Mouse (Mus musculus): Measurements from ENCODE around the gene Hexdc.
A peak's percentile ranks its signal among the peaks of the same experiment; 100 is the strongest.

Hexdc gene

DNA sequence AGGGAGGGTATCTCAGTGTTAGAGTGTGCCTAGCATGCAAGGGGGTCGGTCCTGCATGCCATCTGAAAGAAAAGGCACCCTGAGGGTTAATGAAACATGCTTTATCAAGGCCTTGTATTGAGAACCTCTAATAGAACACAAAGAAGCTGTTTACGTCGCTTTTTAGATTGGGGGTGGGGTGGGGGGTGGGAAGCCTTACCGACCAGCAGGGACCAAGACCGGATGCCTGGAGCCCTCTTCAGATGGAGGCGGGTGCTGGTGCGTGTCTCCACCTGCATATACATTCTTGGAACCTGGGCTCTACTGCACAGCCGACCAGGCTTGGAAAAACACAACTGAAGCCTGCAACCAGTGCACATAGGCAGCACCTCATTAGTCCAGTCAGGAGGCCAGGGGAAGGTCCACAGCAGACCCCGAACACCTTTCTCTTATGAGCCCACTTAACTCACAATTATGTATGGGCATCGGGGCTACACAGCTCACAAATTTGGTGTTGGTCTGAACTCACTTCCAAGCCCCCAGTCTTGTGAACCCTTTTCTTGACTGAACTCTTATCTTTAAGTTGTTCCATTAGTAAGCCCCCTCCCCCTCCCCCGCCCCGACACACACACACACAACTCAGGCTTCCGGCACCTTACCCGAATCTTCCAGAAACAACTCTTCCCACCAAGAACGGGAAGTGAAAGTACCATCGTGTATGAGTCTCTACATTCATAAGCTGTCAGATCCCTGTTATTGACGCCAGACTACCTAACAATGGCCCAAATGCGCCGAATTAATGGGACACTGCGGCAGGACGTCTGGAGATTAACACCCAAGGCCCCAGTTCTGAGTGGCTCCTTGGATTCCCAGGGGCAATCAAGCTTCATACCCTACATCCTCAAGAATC, 24.1 kb downstream of the Hexdc start:
- no peak for DNase-seq (ENCODE audit: low spot score in 2 of 2)

DNA sequence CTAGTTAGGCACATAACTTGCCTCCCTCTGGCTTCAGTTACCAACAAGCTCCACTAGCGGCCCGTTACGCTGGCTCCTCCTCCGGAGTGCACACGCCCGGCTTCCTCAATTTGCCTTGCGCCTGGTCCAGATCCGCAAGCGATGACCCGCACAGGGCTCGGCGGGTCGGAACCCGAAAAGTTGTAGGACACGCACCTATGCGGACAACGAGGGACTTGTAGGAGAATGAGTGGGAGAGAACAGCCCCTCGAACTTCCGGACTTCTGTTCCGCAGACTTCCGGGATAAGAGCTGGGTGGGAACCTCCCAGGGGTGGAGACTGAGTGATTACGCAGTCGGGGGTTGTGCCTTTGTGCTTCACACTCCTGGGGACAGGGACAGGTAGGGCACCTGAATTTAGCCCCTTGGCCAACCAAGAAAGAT, 24.8 kb downstream of the Hexdc start, which contains the start of gene Cybc1:
TSS of gene Cybc1 (minus strand) at position 305 of the 422 bp plus-strand sequence.
- peak in 1 of 2 experiments; percentile 71 for DNase-seq (ENCODE audit: low spot score in 2 of 2)

DNA sequence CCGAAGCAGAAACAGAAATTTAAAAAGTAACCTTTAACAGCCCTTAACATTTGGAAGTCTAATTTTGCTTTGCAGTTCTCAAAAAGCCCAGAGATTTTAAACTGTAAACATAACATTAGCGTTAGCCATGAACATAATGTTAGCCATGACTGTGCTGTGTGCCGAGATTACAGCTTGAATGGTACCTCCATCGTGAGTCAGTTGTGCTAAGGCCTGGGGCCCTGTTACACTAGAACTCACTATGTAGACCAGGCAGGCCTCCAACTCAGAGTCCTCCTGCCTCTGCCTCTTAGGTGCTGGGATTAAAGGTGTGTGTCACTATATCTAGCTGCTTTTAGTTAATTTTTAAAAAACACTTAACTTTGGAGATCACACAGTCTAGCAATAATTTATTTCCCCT, 27.0 kb downstream of the Hexdc start:
- DNase-seq (ENCODE audit: low spot score in 2 of 2), result no peak

DNA sequence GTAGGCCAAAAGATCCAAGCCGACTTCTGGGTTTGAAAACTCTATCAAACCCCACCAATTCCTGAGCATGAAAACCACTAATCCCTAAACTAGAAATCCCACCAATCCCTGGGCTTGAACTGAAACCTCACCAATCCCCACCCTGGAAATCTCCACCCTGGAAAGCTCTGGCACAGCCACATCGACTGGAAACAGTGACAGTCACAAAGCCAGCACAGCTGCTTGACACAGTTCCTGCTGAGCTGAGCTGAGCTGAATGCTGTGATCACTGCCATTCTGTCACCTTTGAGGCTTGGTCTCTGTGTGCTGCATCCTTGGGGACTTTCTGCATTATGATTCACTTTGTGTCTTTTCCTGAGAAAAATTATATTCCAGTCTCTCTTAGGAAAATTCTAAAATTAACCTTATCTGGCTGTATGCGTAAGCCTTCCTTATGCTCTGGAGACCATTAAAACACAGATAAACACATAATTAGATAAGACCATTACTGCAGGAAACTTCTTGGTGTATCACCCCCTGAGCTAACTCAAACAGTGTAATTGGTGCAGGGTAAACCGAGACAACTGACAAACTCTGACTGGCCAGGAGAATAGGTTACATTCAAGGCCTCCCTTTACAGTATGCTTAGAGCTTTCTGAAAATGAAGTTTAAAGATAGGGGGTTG, 27.5 kb downstream of the Hexdc start:
- no peak for DNase-seq (ENCODE audit: low spot score in 2 of 2)

DNA sequence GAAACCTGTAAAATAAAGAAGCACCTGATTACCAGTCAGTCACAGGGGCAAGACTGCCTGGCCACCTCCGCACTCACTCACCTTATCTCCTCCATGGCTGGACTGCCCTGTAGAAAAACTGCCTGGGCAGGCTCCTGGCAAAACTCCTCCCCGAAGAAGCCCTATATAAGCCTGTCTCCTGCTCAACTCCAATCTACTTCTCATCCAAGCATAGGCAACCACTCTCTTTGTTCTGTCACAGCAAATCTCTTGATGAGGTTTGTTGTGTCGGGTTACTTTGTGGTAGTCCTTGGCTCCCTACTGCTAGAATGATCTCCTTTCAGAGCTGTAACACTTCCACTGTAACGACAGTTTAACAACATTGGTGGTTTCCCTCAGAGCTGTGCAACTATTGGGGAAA, 28.5 kb downstream of the Hexdc start:
- DNase-seq (ENCODE audit: low spot score in 2 of 2), result no peak

DNA sequence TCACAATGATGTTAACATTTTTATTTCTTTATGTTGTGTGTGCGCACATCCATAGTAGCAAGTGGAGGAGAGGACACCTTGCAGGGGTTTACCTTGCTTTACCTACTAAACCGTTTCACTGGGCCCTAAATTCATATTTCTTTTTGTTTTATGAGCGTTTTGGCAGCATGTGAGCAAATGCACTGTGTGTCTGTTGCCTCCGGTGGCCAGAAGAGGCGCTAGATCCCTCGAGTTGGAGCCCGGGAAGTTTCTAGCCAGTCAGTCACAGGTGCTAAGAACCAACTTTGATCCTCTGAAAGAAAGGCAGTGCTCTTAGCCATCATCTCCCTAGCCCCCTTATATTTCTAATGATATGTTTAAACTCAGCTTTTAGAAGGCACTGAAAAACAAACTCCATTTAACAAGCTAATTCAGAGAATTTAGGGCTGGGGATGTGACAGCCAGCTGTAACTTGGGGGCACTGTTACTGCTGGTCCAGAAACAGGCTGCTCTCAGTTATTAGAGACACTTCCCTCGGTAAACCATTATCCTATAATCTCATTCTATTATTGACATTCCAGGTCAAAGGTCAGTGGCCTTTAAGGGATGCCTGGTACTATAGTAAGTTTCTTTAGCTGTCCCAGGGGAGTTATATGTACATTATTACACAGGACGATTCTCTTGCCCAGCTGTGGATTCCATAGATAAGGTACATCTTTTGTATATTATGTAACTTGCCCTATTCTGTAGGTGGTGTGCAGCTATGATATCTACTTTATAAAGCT, 31.4 kb downstream of the Hexdc start:
- DNase-seq (ENCODE audit: low spot score in 2 of 2), result no peak

DNA sequence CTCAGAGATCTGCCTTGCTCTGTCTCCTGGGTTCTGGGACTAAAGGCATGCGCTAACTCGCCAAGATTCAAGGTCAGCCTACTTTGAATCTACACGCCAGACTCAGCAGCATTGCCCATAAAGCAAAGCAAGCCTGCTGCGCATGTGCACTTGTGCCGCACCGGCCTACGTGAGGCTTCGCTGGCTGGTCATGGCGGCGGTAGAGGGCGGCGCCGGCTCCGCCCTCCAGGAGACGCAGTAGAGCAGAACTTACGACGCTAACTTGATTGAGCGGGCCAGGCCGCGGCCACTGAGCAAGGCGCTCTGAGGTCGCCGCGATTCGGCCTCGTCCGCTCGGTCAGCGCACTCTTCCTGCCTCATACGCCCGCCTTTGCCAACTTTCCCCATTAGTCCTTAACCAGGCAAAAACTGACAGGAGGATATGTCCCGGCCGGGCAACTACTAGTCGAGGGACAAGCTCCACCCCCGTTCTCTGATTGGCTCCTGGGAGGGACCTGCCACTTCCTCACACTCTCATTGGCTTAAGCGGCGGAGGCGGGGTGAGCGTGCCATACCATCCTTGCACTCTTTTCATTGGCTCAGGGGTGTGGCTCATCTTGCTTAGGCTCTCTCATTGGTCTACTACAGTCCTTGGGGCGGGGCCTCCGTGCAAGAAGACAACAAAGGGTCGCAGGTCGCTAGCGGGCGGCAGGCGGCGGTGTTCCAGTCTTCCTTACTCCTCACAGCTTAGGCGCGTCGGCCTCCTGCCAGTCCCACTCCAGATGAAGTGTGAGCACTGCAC, 32.5 kb downstream of the Hexdc start, which contains the start of gene Narf:
TSS of gene Narf (plus strand) at position 690 of the 781 bp plus-strand sequence.
- DNase-seq (ENCODE audit: low spot score in 2 of 2), result peak; percentile 100

DNA sequence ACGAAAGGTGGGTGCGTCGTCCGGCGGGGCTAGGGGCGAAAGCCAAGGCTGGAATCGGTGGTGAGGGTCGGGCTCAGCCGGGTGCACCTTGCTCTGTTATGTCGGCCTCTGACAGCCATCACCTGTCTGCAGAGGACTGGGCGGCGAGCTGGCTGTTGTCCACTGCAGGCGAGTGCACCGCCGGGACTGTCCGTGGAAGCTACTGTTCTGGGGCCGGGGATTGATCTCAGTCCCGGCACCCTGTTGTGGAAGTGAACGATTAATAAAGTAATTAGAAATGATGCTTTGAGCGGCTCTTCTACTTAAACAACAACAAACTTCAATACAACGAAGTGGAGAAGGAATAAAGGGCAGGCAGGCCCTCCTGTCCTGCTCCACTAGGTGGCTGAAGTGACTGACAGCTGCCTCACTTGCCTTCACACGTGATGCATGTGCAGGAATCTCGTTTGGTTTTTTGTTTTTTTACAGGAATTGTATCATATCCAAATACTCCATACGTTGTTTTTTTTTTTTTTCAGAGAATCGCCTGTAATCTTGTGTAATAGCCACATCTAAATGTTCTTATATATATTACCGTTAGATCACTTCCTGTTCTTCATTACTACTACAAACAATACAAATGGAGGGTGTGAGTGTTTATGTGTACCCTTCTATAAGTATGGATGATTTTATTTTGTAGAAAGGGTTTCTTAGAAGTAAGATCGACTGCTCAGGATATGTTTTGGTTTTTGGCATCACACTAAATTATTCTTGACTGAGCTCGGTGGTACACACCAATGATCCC, 33.3 kb downstream of the Hexdc start:
- DNase-seq (ENCODE audit: low spot score in 2 of 2), result no peak

DNA sequence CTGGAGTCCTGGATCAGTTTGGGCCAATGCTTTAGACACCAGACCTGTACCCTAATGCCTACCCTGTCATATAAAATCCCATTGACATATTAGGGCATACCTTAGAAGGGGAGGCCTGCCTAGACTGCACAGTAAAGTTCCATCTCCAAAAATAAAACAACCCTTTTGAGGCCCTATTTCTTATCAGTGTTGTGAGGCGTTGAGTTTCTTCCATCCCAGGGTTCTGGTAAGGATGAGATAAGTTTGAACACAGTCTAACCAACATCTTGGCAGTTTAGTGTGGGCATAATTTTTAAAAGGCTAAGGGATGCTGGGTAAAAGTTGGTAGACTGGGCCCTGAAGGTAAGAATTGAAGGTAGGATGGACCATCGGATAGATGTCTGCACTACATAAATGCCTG, 35.4 kb downstream of the Hexdc start:
- DNase-seq (ENCODE audit: low spot score in 2 of 2), result no peak

DNA sequence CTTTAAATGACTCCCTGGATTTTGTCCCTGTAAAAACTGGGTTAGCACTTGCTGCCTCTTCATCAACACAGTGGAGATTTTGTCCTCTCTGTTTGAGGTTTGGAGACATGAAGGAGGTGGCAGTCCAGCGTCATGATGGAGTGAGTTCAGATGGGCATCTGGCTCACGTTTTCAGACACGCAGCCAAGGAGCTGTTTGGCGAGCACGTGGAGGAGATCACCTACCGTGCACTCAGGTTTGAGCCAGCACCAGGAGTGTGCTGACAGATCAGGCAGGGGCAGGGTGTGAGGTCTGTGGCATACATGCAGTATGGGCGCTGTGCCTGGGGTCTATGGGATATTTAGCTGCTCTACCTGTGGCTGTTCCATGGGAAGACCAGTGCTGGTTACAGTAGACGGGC, 46.0 kb downstream of the Hexdc start:
- DNase-seq (ENCODE audit: low spot score in 2 of 2), result no peak

DNA sequence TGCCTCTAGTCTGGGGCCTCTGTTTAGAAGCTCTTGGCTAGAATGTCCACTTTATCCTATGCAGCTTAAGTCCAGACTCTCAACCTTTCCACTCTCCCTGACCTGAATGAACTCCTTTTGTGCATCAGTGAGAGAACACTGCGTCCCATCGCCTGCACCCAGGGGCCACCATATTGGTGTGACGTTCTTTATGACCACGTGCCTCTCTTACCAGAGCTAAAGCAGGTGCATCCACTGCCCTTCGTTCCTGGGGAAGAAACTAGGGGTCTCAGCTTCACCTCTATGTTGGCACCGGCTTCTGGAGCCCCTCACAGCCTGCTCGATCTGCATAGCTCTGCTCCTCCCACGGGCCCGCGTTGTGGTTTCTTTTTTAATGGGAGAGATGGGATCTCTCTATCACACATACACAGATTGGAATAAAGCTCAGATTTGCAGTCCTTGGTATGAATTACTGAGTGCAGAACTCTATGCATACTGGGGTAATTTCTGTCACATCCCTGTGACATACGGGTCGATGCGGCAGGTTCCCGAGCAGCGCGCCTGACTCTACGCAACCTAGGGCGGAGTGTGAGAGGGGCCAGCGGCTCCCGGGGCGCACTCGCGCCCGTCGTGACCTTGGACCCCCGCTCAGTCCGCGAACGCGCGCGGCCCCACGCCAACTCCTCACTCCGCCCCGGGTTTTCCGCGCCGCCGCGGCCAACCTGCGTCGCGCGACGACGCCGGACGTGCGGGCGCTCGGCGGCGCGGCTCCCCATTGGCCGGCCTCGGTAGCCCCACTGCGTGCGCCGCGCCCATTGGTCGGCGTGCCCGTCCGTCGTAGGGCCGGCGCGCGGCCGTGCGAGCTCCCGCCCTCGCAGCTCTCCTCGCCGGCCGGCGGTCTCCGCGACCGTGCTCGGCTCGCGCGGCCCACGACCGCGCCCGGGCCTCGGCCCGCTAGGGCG, 55.2 kb downstream of the Hexdc start, which contains the start of gene Foxk2:
TSS of gene Foxk2 (plus strand) at position 831 of the 941 bp plus-strand sequence.
- peak; percentile 61 to 83 for DNase-seq (ENCODE audit: low spot score in 2 of 2)

DNA sequence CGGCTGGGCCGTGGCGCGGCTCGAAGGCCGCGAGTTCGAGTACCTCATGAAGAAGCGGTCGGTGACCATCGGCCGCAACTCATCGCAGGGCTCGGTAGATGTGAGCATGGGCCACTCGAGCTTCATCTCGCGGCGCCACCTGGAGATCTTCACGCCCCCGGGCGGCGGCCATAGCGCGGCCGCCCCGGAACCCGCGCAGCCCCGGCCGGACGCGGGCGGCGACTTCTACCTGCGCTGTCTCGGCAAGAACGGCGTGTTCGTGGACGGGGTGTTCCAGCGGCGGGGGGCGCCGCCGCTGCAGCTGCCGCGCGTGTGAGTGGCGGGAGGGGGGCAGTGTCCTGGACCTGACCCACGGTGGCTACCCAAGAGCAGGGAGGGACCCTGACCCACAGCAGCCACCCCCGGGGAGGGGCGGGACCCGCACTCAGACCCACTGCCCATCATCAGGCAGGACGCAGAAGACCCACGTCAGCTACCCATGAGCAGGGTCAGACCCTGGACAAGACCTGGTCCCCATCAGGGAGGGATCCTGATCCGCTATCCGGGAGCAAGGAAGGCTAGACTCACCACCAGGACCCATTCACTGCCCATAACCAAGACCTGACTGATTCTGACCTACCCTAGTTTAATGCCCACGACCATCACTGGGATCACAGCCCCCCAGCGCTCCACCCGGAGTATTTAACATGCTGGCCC, 56.1 kb downstream of the Hexdc start:
- peak in 1 of 2 experiments; percentile 19 for DNase-seq (ENCODE audit: low spot score in 2 of 2)

DNA sequence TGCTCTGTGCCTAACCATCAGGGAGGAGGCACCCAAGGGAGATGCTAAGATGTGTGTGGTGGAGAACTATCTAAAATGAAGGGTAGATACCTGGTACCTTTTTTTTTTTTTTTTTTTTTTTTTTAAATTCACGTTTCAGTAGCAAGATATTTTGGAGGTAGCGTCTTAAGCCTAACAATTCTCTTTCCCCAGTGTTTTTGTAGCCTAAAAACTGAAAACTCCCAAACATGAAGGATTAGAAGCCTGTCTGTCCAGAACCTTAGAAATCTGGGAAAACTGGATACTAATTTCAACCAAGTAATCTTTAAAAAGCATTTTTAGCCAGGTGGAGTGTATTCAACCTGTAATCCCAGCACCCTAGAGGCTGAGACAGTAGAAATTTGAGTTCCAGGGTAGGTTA, 56.8 kb downstream of the Hexdc start:
- no peak for DNase-seq (ENCODE audit: low spot score in 2 of 2)

Measured in left cerebral cortex, adult 9 months (tissue).